Mouse (Mus musculus) stomach, postnatal 0 days (tissue): Measurements from ENCODE around the gene Tnfrsf13c. TPM values are rescaled to one million over a fixed set of nuclear protein-coding genes. Genes with fewer than 3 reads are reported as not detected.
A peak's percentile ranks its signal among the peaks of the same experiment; 100 is the strongest.

Experiments used
- ATAC-seq: fragments of 200-750 bp; cut with Nextera tagmentation; 2 replicates; pipeline ENCODE4 v1.8.0; 2017; ENCODE audit not compliant: low FRiP score, low TSS enrichment
- DNase-seq: peaks from one replicate; pipeline ENCODE4 v3.0.0-alpha.2; 2016; ENCODE audit warnings: low spot score
- H3K27ac ChIP-seq: fragments of 300-500 bp; sonication (generic); replicated peaks from 2 replicates; pipeline ENCODE4 v1.5.1; 2014; ENCODE audit warnings: mild to moderate bottlenecking, control low read depth
- H3K27me3 ChIP-seq: fragments of 300-500 bp; sonication (generic); 2 replicates; pipeline ENCODE4 v1.6.1; 2014; ENCODE audit warnings: low read length; ENCODE audit not compliant: control insufficient read depth, insufficient read depth
- H3K36me3 ChIP-seq: fragments of 300-500 bp; sonication (generic); 2 replicates; pipeline ENCODE4 v1.6.1; 2014; ENCODE audit warnings: low read length, mixed read lengths; ENCODE audit not compliant: control insufficient read depth, insufficient read depth
- H3K4me1 ChIP-seq: fragments of 300-500 bp; sonication (generic); replicated peaks from 2 replicates; pipeline ENCODE4 v1.6.1; 2014; ENCODE audit warnings: antibody characterized with exemption; ENCODE audit not compliant: control insufficient read depth, insufficient read depth
- H3K4me2 ChIP-seq: fragments of 300-500 bp; sonication (generic); replicated peaks from 2 replicates; pipeline ENCODE4 v1.6.1; 2014; ENCODE audit warnings: low read depth, mild to moderate bottlenecking, control low read depth, moderate library complexity
- H3K4me3 ChIP-seq: fragments of 300-500 bp; sonication (generic); 2 replicates; pipeline ENCODE4 v1.5.1; 2014; ENCODE audit warnings: low read depth, low read length, control low read depth
- H3K9ac ChIP-seq: fragments of 300-500 bp; sonication (generic); 2 replicates; pipeline ENCODE4 v1.6.1; 2014; ENCODE audit warnings: mild to moderate bottlenecking, low read length, control low read depth, mixed read lengths
- H3K9me3 ChIP-seq: fragments of 300-500 bp; sonication (generic); 2 replicates; pipeline ENCODE4 v1.6.1; 2016; ENCODE audit warnings: low read length; ENCODE audit not compliant: control insufficient read depth
- CTCF ChIP-seq: IDR thresholded peaks from 2 replicates; pipeline ENCODE4 v1.5.1; 2016; ENCODE audit warnings: antibody characterized with exemption, low read depth, mild to moderate bottlenecking, moderate library complexity
- EP300 ChIP-seq: optimal IDR thresholded peaks from 2 replicates; pipeline ENCODE3; 2016; ENCODE audit warnings: antibody characterized with exemption
- WGBS: fragments of 180-500 bp; shearing (Covaris S2); extraction: QIAGEN DNeasy Blood & Tissue Kit; methylation state at CpG from one replicate; pipeline ENCODE4 v1.1.7; 2014; 5-methylcytosine and 5-hydroxymethylcytosine counted together
- polyA plus RNA-seq: library from polyadenylated mRNA; unstranded; fragments of >200 nt; fragmentation: Nextera tagmentation; extraction: Ambion mirVana; gene quantifications from 2 replicates; pipeline ENCODE4 v1.2.1, GENCODE M21; 2015

The Tnfrsf13c gene
- polyA plus RNA-seq, 1 experiment from 2014 or later, result not detected

DNA sequence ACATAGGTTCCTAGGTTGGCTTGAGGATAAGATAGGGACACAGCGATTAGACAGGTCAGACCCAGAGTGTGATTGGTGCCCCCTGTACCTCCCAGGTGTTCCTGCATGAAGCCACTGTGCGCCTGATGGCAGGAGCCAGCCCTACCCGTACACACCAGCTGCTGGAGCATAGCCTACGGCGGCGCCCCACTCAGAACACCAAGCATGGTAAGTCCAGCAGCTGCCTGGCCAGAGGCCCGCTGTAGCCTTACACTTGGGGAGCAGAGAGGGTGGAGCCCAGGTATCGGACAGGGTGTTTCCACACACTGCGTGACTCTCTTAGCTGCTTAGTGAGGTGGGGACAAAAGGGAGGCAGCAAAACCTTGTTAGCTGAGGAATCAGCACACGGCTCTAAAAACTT lies 21.1 kb downstream of the Tnfrsf13c start:
- Histone ChIP-seq H3K4me3 (no peak overlapping the region), H3K36me3 (peaks cover 54% of the 10 kb centered on the region), H3K27me3 (no peaks in the 10 kb centered on the region), H3K4me1 (peaks cover 5% of the 10 kb centered on the region; the same call in 1 of the 2 replicates), H3K9me3 (no peaks in the 10 kb centered on the region), H3K27ac (no peak overlapping the region), H3K4me2 (no peak overlapping the region), H3K9ac (no peak overlapping the region)
- peak; percentile 33 for DNase-seq
- 87% methylated on average over 10 of the region's 10 CpGs for WGBS
- ATAC-seq, result no peak
- TF ChIP-seq EP300, result no peak
- no peak for TF ChIP-seq CTCF

DNA sequence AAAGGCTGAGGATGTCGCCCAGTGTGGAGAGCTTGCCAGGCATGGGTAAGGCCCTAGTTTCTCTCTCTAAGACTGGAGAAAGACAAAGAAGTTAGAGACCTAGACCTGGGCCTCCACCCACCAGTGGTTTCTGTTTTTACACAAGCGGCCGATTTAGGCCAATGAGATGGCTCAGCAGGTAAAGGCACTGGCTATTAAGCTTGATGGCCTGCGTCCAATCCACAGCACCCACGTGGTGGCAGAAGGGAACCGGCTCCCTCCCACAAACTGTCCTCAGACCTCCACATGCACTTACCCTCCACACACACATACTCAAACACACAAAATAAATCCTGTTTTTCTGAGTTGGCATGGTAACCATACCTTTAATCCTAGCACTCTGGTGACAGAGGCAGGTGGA lies 22.1 kb downstream of the Tnfrsf13c start:
- TF ChIP-seq EP300 (no peak), CTCF (no peak)
- no peaks in the 10 kb centered on the region for H3K9me3 ChIP-seq
- H3K27me3 ChIP-seq, result no peaks in the 10 kb centered on the region
- H3K4me1 ChIP-seq, result peaks cover 5% of the 10 kb centered on the region; the same call in 1 of the 2 replicates
- DNase-seq (no peak), ATAC-seq (no peak)
- no peak overlapping the region for H3K4me3 ChIP-seq
- peaks cover 63% of the 10 kb centered on the region for H3K36me3 ChIP-seq
- H3K9ac ChIP-seq, result no peak overlapping the region
- no peak overlapping the region for H3K27ac ChIP-seq
- WGBS, result 94% methylated on average over 6 of the region's 6 CpGs
- no peak overlapping the region for H3K4me2 ChIP-seq

DNA sequence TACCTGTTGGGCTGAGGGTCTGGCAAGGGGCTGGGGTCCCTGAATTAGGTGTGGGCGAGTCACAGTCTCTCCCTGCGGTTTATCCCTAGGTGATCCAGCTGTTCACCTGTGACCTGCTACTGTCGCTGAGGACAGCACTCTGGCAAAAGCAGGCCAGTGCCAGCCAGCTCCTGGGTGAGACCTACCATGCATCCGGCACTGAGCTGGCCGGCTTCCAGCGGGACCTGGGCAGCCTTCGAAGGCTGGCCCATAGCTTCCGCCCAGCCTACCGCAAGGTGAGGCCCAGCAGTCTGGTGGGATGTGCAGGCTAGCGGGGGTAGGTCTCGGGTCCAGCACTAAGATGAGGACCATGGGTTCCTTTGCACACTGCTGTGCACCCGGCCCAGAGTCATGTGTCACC lies 24.6 kb downstream of the Tnfrsf13c start:
- ATAC-seq, result no peak
- H3K4me2 ChIP-seq, result no peak overlapping the region

DNA sequence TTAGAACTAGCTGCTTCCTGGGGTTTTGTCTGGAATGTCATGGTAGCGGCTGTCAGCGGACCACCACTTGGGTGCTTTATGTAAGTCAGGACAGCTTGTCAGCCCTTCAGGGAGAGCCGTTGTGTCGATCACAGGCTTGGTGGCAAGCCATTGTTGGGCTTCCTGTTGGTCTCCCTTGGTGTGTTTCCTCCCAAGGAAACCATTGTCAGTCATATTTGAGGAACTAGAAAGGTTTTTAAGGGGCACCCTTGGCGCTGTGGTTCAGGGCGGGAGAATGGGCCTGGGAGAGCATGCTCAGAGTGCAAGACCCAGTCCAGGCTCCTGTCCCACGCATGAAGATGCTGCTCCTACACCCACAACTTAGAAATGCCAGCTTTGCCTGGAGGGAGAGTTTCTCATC lies 25.8 kb downstream of the Tnfrsf13c start:
- Histone ChIP-seq H3K27me3 (no peaks in the 10 kb centered on the region), H3K4me1 (no peaks in the 10 kb centered on the region), H3K4me3 (no peak overlapping the region), H3K36me3 (peaks cover 66% of the 10 kb centered on the region), H3K4me2 (no peak overlapping the region), H3K9me3 (no peaks in the 10 kb centered on the region), H3K9ac (no peak overlapping the region), H3K27ac (no peak overlapping the region)
- DNase-seq (no peak), ATAC-seq (no peak)
- TF ChIP-seq EP300, result no peak
- TF ChIP-seq CTCF, result no peak
- WGBS, result 91% methylated on average over 7 of the region's 7 CpGs

More for the DNA sequence above, 24.6 kb downstream of the Tnfrsf13c start:
- Histone ChIP-seq H3K4me1 (no peaks in the 10 kb centered on the region), H3K9me3 (no peaks in the 10 kb centered on the region), H3K4me3 (no peak overlapping the region), H3K27me3 (no peaks in the 10 kb centered on the region), H3K27ac (no peak overlapping the region), H3K36me3 (peaks cover 66% of the 10 kb centered on the region), H3K9ac (no peak overlapping the region)
- DNase-seq, result no peak
- TF ChIP-seq EP300 (no peak), CTCF (no peak)
- 87% methylated on average over 12 of the region's 12 CpGs for WGBS

DNA sequence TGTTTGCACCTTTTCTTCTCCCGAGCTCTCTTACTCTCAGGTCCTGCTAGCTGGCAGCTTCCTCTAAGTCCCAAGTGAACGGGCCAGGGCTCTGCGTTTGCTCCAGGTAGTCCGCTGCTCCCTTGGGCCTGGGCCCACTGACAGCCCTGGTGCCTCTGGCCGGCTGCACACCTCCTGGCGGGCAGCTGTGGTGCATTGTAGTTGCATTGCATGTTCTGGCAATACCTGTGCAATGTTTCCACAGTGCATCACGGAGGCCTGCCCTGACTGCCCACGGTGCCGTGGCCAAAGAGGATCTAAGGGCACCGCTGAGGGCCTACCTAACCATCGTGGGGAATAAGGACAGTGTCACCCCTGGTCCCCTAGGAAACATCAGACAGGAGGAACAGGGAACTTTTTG lies 26.2 kb downstream of the Tnfrsf13c start:
- Histone ChIP-seq H3K9me3 (no peaks in the 10 kb centered on the region), H3K4me2 (no peak overlapping the region), H3K27me3 (no peaks in the 10 kb centered on the region), H3K27ac (no peak overlapping the region), H3K36me3 (peaks cover 66% of the 10 kb centered on the region), H3K4me3 (no peak overlapping the region), H3K4me1 (no peaks in the 10 kb centered on the region), H3K9ac (no peak overlapping the region)
- no peak for DNase-seq
- no peak for TF ChIP-seq EP300
- no peak for TF ChIP-seq CTCF
- WGBS, result 84% methylated on average over 11 of the region's 11 CpGs
- no peak for ATAC-seq

DNA sequence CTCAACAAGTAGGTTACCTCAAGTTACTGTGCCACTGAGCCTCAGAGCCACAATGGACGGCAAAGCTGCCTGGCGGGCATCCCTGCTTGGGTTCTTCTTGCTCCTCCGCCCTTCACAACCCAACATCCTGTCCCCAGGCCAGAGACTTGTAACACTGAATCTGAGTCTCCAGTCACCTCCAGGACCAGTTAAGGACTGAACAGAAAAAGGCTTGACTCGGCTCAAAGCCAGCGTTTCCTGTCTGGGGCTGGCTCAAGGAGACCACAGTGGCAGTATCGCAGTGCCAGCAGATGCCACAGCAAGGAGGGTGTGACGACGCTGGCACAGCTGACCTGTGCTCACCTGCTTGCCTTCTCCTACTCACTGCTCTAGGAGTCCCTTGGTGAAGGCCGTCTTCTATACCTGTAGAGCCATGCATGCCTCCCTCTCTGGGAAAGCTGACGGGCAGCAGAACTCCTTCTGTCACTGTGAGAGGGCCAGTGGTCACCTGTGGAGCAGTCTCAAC lies 26.9 kb downstream of the Tnfrsf13c start:
- H3K36me3 ChIP-seq, result peaks cover 68% of the 10 kb centered on the region
- no peak overlapping the region for H3K4me2 ChIP-seq
- no peak overlapping the region for H3K9ac ChIP-seq
- no peak overlapping the region for H3K4me3 ChIP-seq
- ATAC-seq, result no peak; the same call in 1 of the 2 replicates
- H3K4me1 ChIP-seq, result no peaks in the 10 kb centered on the region
- no peak for DNase-seq
- no peaks in the 10 kb centered on the region for H3K9me3 ChIP-seq
- 90% methylated on average over 10 of the region's 10 CpGs for WGBS
- H3K27ac ChIP-seq, result no peak overlapping the region
- H3K27me3 ChIP-seq, result no peaks in the 10 kb centered on the region
- no peak for TF ChIP-seq CTCF
- TF ChIP-seq EP300, result no peak
